Mouse (Mus musculus) stomach, postnatal 0 days (tissue): ENCODE measurements at regions not wholly inside any gene's neighbourhood (a gene's known extent, or its start where the extent isn't known, plus 50 kb on each side); places are given as distances from the start of the nearest gene placed in this dataset.

Source experiments
- ATAC-seq: fragments of 200-750 bp; cut with Nextera tagmentation; 2 replicates; pipeline ENCODE4 v1.8.0; 2017; ENCODE audit not compliant: low FRiP score, low TSS enrichment
- DNase-seq: peaks from one replicate; pipeline ENCODE4 v3.0.0-alpha.2; 2016; ENCODE audit warnings: low spot score
- H3K27ac ChIP-seq: fragments of 300-500 bp; sonication (generic); replicated peaks from 2 replicates; pipeline ENCODE4 v1.5.1; 2014; ENCODE audit warnings: mild to moderate bottlenecking, control low read depth
- H3K27me3 ChIP-seq: fragments of 300-500 bp; sonication (generic); 2 replicates; pipeline ENCODE4 v1.6.1; 2014; ENCODE audit warnings: low read length; ENCODE audit not compliant: control insufficient read depth, insufficient read depth
- H3K36me3 ChIP-seq: fragments of 300-500 bp; sonication (generic); 2 replicates; pipeline ENCODE4 v1.6.1; 2014; ENCODE audit warnings: low read length, mixed read lengths; ENCODE audit not compliant: control insufficient read depth, insufficient read depth
- H3K4me1 ChIP-seq: fragments of 300-500 bp; sonication (generic); replicated peaks from 2 replicates; pipeline ENCODE4 v1.6.1; 2014; ENCODE audit warnings: antibody characterized with exemption; ENCODE audit not compliant: control insufficient read depth, insufficient read depth
- H3K4me2 ChIP-seq: fragments of 300-500 bp; sonication (generic); replicated peaks from 2 replicates; pipeline ENCODE4 v1.6.1; 2014; ENCODE audit warnings: low read depth, mild to moderate bottlenecking, control low read depth, moderate library complexity
- H3K4me3 ChIP-seq: fragments of 300-500 bp; sonication (generic); 2 replicates; pipeline ENCODE4 v1.5.1; 2014; ENCODE audit warnings: low read depth, low read length, control low read depth
- H3K9ac ChIP-seq: fragments of 300-500 bp; sonication (generic); 2 replicates; pipeline ENCODE4 v1.6.1; 2014; ENCODE audit warnings: mild to moderate bottlenecking, low read length, control low read depth, mixed read lengths
- H3K9me3 ChIP-seq: fragments of 300-500 bp; sonication (generic); 2 replicates; pipeline ENCODE4 v1.6.1; 2016; ENCODE audit warnings: low read length; ENCODE audit not compliant: control insufficient read depth
- CTCF ChIP-seq: IDR thresholded peaks from 2 replicates; pipeline ENCODE4 v1.5.1; 2016; ENCODE audit warnings: antibody characterized with exemption, low read depth, mild to moderate bottlenecking, moderate library complexity
- EP300 ChIP-seq: optimal IDR thresholded peaks from 2 replicates; pipeline ENCODE3; 2016; ENCODE audit warnings: antibody characterized with exemption
- WGBS: fragments of 180-500 bp; shearing (Covaris S2); extraction: QIAGEN DNeasy Blood & Tissue Kit; methylation state at CpG from one replicate; pipeline ENCODE4 v1.1.7; 2014; 5-methylcytosine and 5-hydroxymethylcytosine counted together

DNA sequence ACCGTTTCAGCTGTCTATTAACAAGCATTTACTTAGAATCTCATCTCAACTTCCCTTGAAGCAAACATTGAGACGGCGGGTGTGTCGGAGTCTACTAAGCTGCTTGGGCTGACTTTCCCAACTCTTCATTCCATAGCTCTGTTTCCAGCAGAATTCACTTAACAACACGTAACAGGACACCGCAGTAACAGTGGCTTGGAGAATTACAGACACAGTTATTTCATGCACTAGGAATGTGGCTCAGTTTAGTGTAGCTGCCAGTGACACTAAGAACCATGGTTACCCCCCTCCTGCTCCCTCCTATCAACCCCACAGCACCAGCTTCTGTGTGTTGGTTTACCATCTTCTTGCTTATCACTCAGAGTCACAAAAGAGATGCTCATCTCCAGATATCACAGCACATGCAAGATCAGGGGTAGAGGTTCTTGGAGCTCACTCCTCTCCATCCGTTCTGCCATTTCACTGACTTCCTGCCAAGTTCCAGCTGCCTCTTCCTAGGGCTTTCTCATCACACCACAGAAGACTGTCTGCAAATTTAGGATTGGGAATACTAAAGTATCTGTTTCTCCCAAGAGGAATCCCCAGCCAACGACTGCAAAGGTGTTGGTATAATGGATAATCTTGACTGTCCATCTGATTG lies 90.7 kb downstream of the Banf2 start:
- Histone ChIP-seq H3K4me2 (no peak overlapping the region), H3K4me3 (no peak overlapping the region), H3K36me3 (no peaks in the 10 kb centered on the region), H3K27ac (peak overlapping the region; percentile 46; the same call in 1 of the 2 replicates), H3K9ac (no peak overlapping the region), H3K9me3 (no peaks in the 10 kb centered on the region), H3K27me3 (no peaks in the 10 kb centered on the region), H3K4me1 (no peaks in the 10 kb centered on the region)
- no peak for TF ChIP-seq CTCF
- TF ChIP-seq EP300, result no peak
- ATAC-seq, result peak; percentile 64; the same call in 1 of the 2 replicates
- DNase-seq, result no peak
- WGBS, result 31% methylated on average over 8 of the region's 8 CpGs

- Histone ChIP-seq H3K4me1 (no peaks in the 10 kb centered on the region), H3K27ac (no peak overlapping the region), H3K9ac (no peak overlapping the region), H3K9me3 (no peaks in the 10 kb centered on the region), H3K4me2 (no peak overlapping the region), H3K36me3 (no peaks in the 10 kb centered on the region), H3K27me3 (no peaks in the 10 kb centered on the region), H3K4me3 (no peak overlapping the region)
- 81% methylated on average over 13 of the region's 13 CpGs for WGBS
- ATAC-seq (no peak), DNase-seq (no peak)
- TF ChIP-seq CTCF, result no peak
- no peak for TF ChIP-seq EP300
Measured at GRCm38 (mm10) chr2:144127082-144128037, 94.5 kb downstream of the Banf2 start.

DNA sequence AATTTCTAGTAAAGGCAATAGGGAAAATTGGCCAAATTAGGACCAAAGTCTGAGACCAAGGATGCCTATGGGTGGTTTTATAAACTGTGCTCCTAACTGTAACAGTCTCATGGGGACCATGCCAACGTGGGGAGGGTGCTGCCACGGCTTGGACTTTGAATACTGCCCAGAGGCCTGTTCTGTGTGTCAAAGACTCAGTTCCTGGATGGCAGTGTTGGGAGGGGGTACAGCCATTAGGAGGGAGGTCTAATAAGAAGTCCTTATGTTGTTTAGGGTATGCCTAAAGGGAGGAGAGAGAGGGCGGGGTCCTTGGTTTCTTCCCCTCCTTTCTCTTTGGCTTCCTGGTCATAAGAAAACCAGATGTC lies 95.2 kb downstream of the Banf2 start:
- Histone ChIP-seq H3K27ac (no peak overlapping the region), H3K36me3 (no peaks in the 10 kb centered on the region), H3K4me2 (no peak overlapping the region), H3K9me3 (no peaks in the 10 kb centered on the region), H3K4me3 (no peak overlapping the region), H3K9ac (no peak overlapping the region), H3K4me1 (no peaks in the 10 kb centered on the region), H3K27me3 (no peaks in the 10 kb centered on the region)
- whole genome bisulfite sequencing, result 87% methylated on average over 3 of the region's 3 CpGs
- ATAC-seq (no peak), DNase-seq (no peak)
- TF ChIP-seq CTCF (no peak), EP300 (no peak)

GRCm38 (mm10) chr2:144128527-144128926 lies 95.7 kb downstream of the Banf2 start:
- Histone ChIP-seq H3K27me3 (no peaks in the 10 kb centered on the region), H3K36me3 (no peaks in the 10 kb centered on the region), H3K4me2 (no peak overlapping the region), H3K4me1 (no peaks in the 10 kb centered on the region), H3K4me3 (no peak overlapping the region), H3K9ac (no peak overlapping the region), H3K9me3 (no peaks in the 10 kb centered on the region), H3K27ac (no peak overlapping the region)
- no peak for DNase-seq
- WGBS, result 79% methylated on average over 4 of the region's 4 CpGs
- ATAC-seq, result no peak
- no peak for TF ChIP-seq CTCF
- TF ChIP-seq EP300, result no peak

DNA sequence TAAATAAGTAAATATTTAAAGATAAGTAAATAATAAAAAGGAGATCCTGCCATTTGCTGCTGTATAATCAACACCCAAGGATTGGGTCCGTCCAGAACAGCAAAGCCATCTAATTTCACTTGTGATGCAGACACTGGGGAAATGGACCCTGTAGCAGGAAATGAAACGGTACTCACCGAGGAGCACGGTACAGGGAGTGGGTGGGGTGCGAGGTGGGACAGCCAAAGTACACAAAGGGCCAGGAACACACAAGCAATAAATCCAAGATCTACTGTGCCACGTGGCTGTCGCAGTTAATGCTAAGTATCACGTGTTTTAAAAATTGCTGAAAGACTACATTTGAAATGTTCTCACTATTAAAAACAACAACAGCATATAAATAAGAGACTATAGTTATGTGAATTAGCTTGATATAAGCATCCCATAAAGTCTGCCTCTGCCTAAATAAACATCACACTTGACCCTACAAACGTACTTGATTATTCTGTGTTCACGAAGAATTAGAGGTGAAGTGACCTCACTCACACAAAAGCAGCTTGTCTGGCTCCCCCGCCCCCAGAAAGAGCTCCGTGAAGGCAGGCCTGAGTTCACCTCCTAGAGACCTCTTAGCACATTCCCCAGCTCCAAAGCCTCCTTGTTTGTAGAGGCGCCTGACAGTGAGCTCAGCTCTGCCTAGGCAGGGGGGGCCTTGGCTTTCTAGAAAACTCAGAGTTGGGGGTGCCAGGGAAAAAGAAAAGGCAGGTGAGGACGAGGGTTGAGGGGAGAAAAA lies 101.1 kb downstream of the Banf2 start:
- peak; percentile 37 for DNase-seq
- peak; percentile 41; the same call in 1 of the 2 replicates for ATAC-seq
- Histone ChIP-seq H3K4me1 (peaks cover 2% of the 10 kb centered on the region; the same call in 1 of the 2 replicates), H3K27me3 (no peaks in the 10 kb centered on the region), H3K4me3 (no peak overlapping the region), H3K27ac (peak overlapping the region; percentile 77), H3K4me2 (no peak overlapping the region), H3K9me3 (no peaks in the 10 kb centered on the region), H3K9ac (no peak overlapping the region), H3K36me3 (no peaks in the 10 kb centered on the region)
- TF ChIP-seq CTCF (no peak), EP300 (no peak)
- WGBS, result 27% methylated on average over 14 of the region's 14 CpGs
